Mouse (Mus musculus): ENCODE measurements around the gene Aoah. TPM values are rescaled to one million over a fixed set of nuclear protein-coding genes. Genes with fewer than 3 reads are reported as not detected.

Aoah gene
- polyA plus RNA-seq (2016; fragmentation: Nextera tagmentation; extraction: Ambion mirVana), result 1.1 and 1.2 TPM in 2 replicates

DNA sequence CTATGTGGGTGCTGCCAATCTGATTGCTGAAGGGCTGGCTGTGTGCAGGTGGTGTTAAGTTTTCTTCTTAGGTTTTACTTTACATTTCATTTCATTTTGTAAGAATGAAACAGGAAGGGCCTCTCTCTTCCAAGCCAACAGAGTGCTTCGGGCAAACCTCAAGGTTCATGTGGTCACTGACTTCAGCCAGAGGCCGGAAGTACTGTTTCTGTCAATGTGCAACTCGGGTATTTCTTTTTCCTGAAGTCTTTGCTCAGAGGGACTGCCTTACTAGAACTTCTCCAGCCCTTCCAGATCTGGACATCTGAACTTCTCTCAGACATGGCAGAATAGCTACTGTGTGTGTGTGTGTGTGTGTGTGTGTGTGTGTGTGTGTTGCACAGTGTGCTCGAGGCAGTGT is at the start of gene Aoah:
TSS of gene Aoah (plus strand) at position 213 of the 400 bp plus-strand sequence.
- Histone ChIP-seq H3K4me1 (0 out of 2 replicates have a peak, but pooled peaks cover 3% of the 10 kb centered on the region), H3K9ac (no peak within 1 kb of the TSS), H3K4me2 (no peak within 1 kb of the TSS), H3K36me3 (no peaks in the 10 kb centered on the region), H3K27me3 (replicated peaks) (no peaks in the 10 kb centered on the region), H3K9me3 (replicated peaks) (no peaks in the 10 kb centered on the region), H3K4me3 (no peak within 1 kb of the TSS), H3K27ac (no peak within 1 kb of the TSS)
- 31% methylated on average over 4 of the region's 4 CpGs for WGBS (ENCODE audit: insufficient replicate concordance)
- ATAC-seq, result no peak

DNA sequence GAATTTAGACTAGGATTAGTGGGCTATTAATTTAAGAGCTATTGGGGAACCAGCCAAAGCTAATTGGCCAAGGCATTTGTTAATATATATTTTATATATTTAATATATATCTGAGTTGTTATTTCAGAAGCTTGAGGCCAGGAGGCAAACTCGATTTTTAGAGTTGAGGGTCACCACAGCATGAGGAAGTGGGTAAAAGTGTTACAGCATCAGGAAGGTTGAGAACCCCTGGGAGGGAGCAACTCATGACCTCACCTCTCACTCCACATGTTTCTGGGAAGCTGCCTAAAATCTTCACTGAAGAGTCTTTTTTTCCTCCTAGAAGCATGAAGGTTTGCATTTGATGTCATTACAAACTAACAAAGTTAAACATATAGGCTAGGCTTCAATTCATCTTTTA is 39.1 kb upstream of the Aoah start:
- H3K27ac ChIP-seq, result no peak overlapping the region
- no peaks in the 10 kb centered on the region for H3K36me3 ChIP-seq
- no peaks in the 10 kb centered on the region for H3K27me3 ChIP-seq (replicated peaks)
- no peak for ATAC-seq
- 25% methylated on average over 1 of the region's 1 CpGs for WGBS (ENCODE audit: insufficient replicate concordance)
- no peak overlapping the region for H3K9ac ChIP-seq
- no peaks in the 10 kb centered on the region for H3K4me1 ChIP-seq
- no peak overlapping the region for H3K4me2 ChIP-seq
- no peaks in the 10 kb centered on the region for H3K9me3 ChIP-seq (replicated peaks)
- H3K4me3 ChIP-seq, result no peak overlapping the region

DNA sequence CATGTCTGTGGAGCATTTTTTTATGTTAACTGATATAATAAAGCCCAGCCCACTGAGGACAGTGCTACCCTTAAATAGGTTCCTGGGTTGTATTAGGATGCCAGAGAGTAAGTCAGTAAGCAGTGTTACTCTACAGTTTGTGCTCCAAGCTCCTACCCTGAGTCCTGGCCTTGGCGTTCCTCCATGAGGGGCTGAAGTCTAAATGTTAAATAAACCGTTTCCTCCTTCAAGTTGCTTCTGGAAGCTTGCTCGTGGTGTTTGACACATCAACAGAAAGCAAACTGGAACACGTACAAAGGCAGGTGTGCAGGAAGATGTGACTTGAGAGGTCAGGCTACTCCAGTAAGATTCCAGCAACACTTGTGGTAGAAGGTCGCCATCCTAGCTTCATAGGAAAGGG is 10.3 kb upstream of the Aoah start:
- H3K4me2 ChIP-seq, result no peak overlapping the region
- H3K4me1 ChIP-seq, result no peaks in the 10 kb centered on the region
- no peaks in the 10 kb centered on the region for H3K27me3 ChIP-seq (replicated peaks)
- H3K27ac ChIP-seq, result no peak overlapping the region
- 63% methylated on average over 5 of the region's 5 CpGs for WGBS (ENCODE audit: insufficient replicate concordance)
- no peaks in the 10 kb centered on the region for H3K36me3 ChIP-seq
- H3K9ac ChIP-seq, result no peak overlapping the region
- no peak for ATAC-seq
- H3K9me3 ChIP-seq (replicated peaks), result no peaks in the 10 kb centered on the region
- H3K4me3 ChIP-seq, result no peak overlapping the region

DNA sequence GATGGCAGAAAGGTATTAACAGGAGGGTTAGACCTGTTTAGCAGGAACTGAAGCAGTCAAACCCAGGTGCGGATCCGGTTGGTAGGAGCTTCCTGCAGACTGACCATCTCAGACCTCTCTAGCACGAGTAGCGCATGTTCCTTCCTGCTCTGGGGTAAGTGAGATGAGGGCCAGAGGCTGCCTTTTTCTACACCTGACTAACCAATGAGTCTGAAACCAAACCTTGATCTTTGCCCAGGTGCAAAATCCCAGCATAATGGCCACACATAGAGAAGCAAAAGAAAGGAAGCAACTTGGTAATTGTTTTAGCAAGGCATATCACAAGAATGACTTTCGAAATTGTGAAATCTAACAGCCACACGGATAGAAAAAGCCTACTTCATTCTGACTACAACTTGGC is 9.9 kb upstream of the Aoah start:
- H3K4me1 ChIP-seq, result no peaks in the 10 kb centered on the region
- no peaks in the 10 kb centered on the region for H3K27me3 ChIP-seq (replicated peaks)
- no peak overlapping the region for H3K9ac ChIP-seq
- no peak overlapping the region for H3K4me3 ChIP-seq
- no peak overlapping the region for H3K4me2 ChIP-seq
- H3K9me3 ChIP-seq (replicated peaks), result no peaks in the 10 kb centered on the region
- H3K36me3 ChIP-seq, result no peaks in the 10 kb centered on the region
- no peak overlapping the region for H3K27ac ChIP-seq
- ATAC-seq, result no peak
- 72% methylated on average over 6 of the region's 6 CpGs for whole genome bisulfite sequencing (ENCODE audit: insufficient replicate concordance)

DNA sequence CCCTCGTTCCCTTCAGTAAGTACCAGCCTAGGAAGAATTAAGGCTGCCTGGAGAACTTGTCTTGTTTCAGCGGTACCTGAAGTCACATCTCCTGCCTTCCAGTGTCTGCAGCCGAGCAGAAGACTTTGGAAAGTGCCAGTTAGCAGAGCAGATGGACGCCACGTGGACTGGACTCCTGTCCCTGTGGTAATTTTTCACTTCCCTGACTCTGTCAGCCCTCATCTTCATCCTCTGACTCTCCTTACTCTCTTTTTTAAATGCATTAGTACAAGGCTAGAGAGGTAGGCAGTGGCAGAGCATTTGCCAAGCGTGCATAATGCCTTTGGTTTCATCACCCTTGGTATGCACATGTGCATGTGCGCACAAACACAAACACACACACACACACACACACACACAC is 8.0 kb upstream of the Aoah start:
- ATAC-seq, result no peak
- Histone ChIP-seq H3K36me3 (no peaks in the 10 kb centered on the region), H3K4me1 (no peaks in the 10 kb centered on the region), H3K27ac (no peak overlapping the region), H3K4me2 (no peak overlapping the region), H3K9me3 (replicated peaks) (no peaks in the 10 kb centered on the region), H3K9ac (no peak overlapping the region), H3K27me3 (replicated peaks) (no peaks in the 10 kb centered on the region), H3K4me3 (no peak overlapping the region)
- WGBS (ENCODE audit: insufficient replicate concordance), result 70% methylated on average over 7 of the region's 7 CpGs

DNA sequence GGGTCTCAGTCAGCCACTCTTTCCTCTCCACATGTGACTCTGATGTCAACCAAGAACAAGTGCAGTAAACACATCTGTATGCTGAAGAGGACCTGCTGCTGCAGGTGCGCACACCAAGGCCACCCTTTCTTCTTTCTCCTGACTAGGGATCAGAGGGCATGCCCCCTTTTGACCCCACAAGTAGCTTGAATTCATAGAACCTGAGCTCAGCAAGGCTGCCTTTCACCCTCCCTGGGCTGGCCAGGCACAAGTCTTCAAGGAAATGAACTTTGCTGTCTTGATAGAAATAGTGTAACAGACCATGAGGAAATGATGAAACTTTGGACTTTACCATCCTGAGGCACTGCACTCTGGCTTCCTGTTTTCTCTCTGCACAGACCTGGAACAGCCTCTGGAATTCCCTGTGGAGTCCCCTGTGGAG is 7.1 kb upstream of the Aoah start:
- no peak for ATAC-seq
- no peak overlapping the region for H3K4me2 ChIP-seq
- H3K36me3 ChIP-seq, result no peaks in the 10 kb centered on the region
- H3K27ac ChIP-seq, result no peak overlapping the region
- 61% methylated on average over 1 of the region's 1 CpGs for WGBS (ENCODE audit: insufficient replicate concordance)
- H3K9me3 ChIP-seq (replicated peaks), result no peaks in the 10 kb centered on the region
- no peak overlapping the region for H3K4me3 ChIP-seq
- H3K27me3 ChIP-seq (replicated peaks), result no peaks in the 10 kb centered on the region
- no peak overlapping the region for H3K9ac ChIP-seq
- no peaks in the 10 kb centered on the region for H3K4me1 ChIP-seq

DNA sequence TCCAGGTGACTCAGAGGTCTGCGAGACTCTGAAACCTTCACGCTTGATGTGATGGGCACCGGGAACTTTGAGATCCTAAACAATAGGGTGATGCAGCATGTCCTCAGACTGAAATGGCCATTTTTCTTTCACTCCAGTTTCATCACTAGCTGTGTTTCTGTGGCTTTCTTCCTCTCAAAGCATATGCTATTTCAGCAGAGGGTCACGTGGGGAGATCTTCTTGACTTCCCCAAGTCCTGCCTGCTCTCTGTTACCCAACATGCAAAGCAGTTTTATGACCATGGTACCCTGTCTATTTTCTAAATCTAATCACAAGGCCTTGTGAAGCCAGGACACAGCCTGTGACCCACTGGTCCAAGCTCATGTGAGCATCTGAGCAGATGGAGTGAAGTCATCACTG is 6.0 kb upstream of the Aoah start:
- no peak overlapping the region for H3K4me3 ChIP-seq
- no peaks in the 10 kb centered on the region for H3K27me3 ChIP-seq (replicated peaks)
- no peaks in the 10 kb centered on the region for H3K9me3 ChIP-seq (replicated peaks)
- no peaks in the 10 kb centered on the region for H3K36me3 ChIP-seq
- 58% methylated on average over 4 of the region's 4 CpGs for WGBS (ENCODE audit: insufficient replicate concordance)
- no peak overlapping the region for H3K27ac ChIP-seq
- H3K4me1 ChIP-seq, result no peaks in the 10 kb centered on the region
- no peak overlapping the region for H3K9ac ChIP-seq
- H3K4me2 ChIP-seq, result no peak overlapping the region
- ATAC-seq, result no peak

DNA sequence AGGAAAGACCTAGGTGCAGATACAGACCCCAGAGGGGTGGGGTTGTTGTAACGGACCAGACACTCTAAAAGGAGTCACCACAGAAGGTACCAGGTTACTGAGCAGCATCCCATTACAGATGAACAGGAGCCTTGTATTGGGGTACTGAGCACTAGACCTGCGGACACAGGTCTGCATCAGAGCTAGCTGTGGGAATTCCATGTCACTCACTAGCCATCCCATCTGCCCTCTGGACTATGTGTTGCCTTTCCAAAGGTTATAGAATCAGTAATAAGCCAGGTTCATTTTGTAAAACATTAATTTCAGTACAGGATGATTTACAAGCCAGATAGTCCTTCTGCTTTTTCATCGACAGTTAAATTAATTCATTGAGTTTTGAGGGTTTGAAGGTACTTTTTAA is 2.7 kb downstream of the Aoah start:
- Histone ChIP-seq H3K27ac (no peak overlapping the region), H3K36me3 (no peaks in the 10 kb centered on the region), H3K4me3 (no peak overlapping the region), H3K4me1 (0 out of 2 replicates have a peak, but pooled peaks cover 3% of the 10 kb centered on the region), H3K9ac (no peak overlapping the region), H3K4me2 (no peak overlapping the region), H3K9me3 (replicated peaks) (no peaks in the 10 kb centered on the region), H3K27me3 (replicated peaks) (no peaks in the 10 kb centered on the region)
- ATAC-seq, result no peak
- 62% methylated on average over 3 of the region's 3 CpGs for WGBS (ENCODE audit: insufficient replicate concordance)

DNA sequence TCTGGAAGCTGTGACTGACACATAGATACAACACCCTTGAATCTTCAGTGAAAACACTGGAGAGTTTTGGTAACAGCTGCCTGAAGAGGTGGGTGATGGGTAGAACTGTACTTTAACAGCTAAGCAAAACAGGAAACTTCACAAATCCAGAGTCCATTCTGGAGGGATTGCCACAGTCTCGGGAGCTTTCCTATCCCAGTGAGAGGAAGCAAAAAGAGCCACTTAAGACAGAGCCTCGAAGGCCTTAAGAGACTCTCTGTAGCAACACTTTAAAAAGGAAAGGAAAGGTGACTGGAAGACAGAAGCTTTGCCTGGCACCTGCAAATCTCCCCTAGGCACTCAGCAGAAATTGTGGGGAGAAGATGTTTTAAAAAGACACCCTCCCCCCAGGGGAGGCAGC is 4.6 kb downstream of the Aoah start:
- 0 out of 2 replicates have a peak, but pooled peaks cover 2% of the 10 kb centered on the region for H3K4me1 ChIP-seq
- H3K9me3 ChIP-seq (replicated peaks), result no peaks in the 10 kb centered on the region
- no peak overlapping the region for H3K9ac ChIP-seq
- H3K27me3 ChIP-seq (replicated peaks), result no peaks in the 10 kb centered on the region
- no peak overlapping the region for H3K4me3 ChIP-seq
- WGBS (ENCODE audit: insufficient replicate concordance), result 27% methylated on average over 2 of the region's 2 CpGs
- no peaks in the 10 kb centered on the region for H3K36me3 ChIP-seq
- H3K27ac ChIP-seq, result no peak overlapping the region
- no peak overlapping the region for H3K4me2 ChIP-seq
- ATAC-seq, result no peak

DNA sequence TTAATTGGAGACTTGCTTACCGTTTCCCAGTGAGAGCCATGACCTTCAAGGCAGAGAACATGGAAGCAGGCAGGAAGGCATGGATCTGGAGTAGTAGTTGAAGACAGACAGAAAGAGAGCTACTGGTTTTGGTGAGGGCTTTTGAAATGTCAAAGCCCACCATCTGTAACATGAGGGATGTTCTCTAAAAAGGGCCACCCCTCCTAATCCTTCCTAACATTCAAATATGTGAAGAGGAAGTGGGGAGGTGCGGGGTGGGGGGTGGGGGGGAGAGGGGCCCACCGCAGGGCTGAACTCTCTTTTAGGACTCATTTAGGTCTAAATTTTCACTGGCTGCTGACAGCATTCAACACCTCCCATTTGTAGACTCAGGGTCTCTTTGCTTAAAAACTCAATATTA is 5.9 kb downstream of the Aoah start:
- Histone ChIP-seq H3K36me3 (no peaks in the 10 kb centered on the region), H3K27ac (no peak overlapping the region), H3K4me3 (no peak overlapping the region), H3K4me2 (no peak overlapping the region), H3K9me3 (replicated peaks) (no peaks in the 10 kb centered on the region), H3K4me1 (no peaks in the 10 kb centered on the region), H3K9ac (no peak overlapping the region), H3K27me3 (replicated peaks) (no peaks in the 10 kb centered on the region)
- 24% methylated on average over 3 of the region's 3 CpGs for whole genome bisulfite sequencing (ENCODE audit: insufficient replicate concordance)
- no peak for ATAC-seq

DNA sequence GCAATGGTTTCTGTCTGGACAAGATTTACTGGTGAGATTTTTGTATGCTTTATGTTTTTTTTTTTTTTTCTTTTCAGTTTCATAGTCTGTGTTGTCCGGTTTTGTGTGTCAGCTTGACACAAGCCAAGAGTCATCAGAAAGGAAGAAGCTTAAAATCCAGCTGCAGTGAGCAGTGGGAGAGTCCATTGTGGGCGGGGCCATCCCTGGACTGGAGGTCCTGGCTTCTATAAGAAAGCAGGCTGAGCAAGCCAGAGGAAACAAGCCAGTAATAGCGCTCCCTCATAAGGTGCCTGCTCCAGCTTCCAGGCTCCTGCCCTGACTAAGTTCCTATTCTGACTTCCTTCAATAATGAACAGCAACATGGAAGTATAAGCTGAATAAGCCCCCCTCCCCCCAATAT is 6.7 kb downstream of the Aoah start:
- Histone ChIP-seq H3K4me3 (no peak overlapping the region), H3K36me3 (no peaks in the 10 kb centered on the region), H3K27me3 (replicated peaks) (no peaks in the 10 kb centered on the region), H3K4me2 (no peak overlapping the region), H3K27ac (no peak overlapping the region), H3K9ac (no peak overlapping the region), H3K9me3 (replicated peaks) (no peaks in the 10 kb centered on the region), H3K4me1 (no peaks in the 10 kb centered on the region)
- 37% methylated on average over 3 of the region's 3 CpGs for WGBS (ENCODE audit: insufficient replicate concordance)
- no peak for ATAC-seq

DNA sequence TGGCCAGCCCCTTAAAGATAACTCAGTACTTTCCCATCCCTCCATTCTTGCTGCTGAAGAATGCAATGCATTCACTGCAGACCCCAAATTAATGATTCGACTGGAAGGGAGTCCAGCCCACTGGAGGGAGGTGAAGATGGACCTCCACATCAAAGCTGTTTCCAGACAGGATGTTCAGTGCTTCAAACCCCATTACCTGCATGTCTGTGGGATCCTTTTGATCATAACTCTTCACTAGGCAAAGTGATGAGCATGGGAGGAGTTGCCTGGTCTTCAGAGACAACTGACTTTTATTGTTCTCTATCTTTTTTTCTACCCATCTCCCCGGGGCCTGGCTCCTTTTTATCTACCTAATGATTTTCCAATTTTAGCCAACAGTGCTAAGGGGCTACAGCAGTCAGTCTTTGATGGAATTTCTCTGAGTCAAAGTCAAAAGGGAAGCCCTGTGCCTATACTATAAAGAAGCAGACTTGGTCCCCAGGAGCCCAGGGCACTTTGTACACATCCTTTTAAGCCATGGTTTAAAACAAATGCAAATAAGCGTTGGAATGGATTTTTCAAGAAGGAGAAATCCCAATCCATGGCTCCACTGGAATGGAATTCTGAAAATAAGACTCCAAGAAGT is 18.0 kb downstream of the Aoah start:
- ATAC-seq, result no peak
- Histone ChIP-seq H3K9ac (no peak overlapping the region), H3K36me3 (no peaks in the 10 kb centered on the region), H3K27me3 (replicated peaks) (no peaks in the 10 kb centered on the region), H3K27ac (no peak overlapping the region), H3K9me3 (replicated peaks) (no peaks in the 10 kb centered on the region), H3K4me3 (no peak overlapping the region), H3K4me2 (no peak overlapping the region), H3K4me1 (no peaks in the 10 kb centered on the region)
- WGBS (ENCODE audit: insufficient replicate concordance), result 54% methylated on average over 3 of the region's 3 CpGs

DNA sequence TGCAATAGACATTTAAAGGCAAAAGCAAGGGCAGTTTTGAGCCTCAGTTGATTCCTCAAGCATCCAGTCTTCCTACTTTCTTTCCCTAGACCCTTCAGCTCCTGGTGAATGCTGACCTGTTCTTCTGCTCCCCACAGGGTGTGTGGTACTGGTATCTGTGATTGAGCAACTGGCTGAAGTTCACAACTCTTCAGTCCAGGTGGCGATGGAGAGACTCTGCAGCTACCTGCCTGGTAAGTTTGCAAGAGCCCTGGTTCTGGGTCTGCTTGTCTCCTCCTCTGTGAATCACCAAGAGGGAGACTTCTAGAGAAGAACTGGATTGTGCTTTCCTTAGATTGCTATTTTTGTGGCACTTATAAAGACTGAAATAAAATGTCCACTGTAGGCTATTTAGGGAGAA is 22.5 kb downstream of the Aoah start:
- H3K27ac ChIP-seq, result no peak overlapping the region
- H3K4me1 ChIP-seq, result no peaks in the 10 kb centered on the region
- no peaks in the 10 kb centered on the region for H3K36me3 ChIP-seq
- H3K4me3 ChIP-seq, result no peak overlapping the region
- H3K27me3 ChIP-seq (replicated peaks), result no peaks in the 10 kb centered on the region
- WGBS (ENCODE audit: insufficient replicate concordance), result 39% methylated on average over 1 of the region's 1 CpGs
- H3K9ac ChIP-seq, result no peak overlapping the region
- no peak for ATAC-seq
- no peak overlapping the region for H3K4me2 ChIP-seq
- no peaks in the 10 kb centered on the region for H3K9me3 ChIP-seq (replicated peaks)
